Mouse (Mus musculus) adrenal gland, adult 8-10 months (tissue): ENCODE results near the gene Bst2. TPM values are rescaled to one million over a fixed set of nuclear protein-coding genes. Genes with fewer than 3 reads are reported as not detected.

Experiments
- total RNA-seq, 4 experiments: library from RNA; stranded (reverse); gene quantifications; 2 replicates each; pipeline ENCODE4 v1.2.4; 2022

Bst2 gene
- total RNA-seq, 4 experiments from 2014 or later: 54.3 to 91.2 (median 67.9) TPM

Other genes with a start within 250 kb of the Bst2 start
- gene Use1, start 170.6 kb downstream of the Bst2 start, total RNA-seq: 100 to 1,000 TPM; 203 to 262 (median 232) TPM
- 10 to 100 TPM; 15.9 to 18.8 (median 17.7) TPM for gene Ocel1, start 166.2 kb downstream of the Bst2 start, total RNA-seq
- 10 to 100 TPM; 59.1 to 67.2 (median 62.7) TPM for gene Nr2f6, start 155.5 kb downstream of the Bst2 start, total RNA-seq
- 10 to 100 TPM; 11.4 to 25.1 (median 18.2) TPM for gene Ushbp1, start 141.7 kb downstream of the Bst2 start, total RNA-seq
- gene Babam1, start 140.6 kb downstream of the Bst2 start, total RNA-seq: 100 to 1,000 TPM; 101 to 137 (median 120) TPM
- 1 to 10 TPM in 1 of 4 experiments, under 1 TPM in 2, not detected in 1; 0.56 to 1.2 (median 0.92) TPM for gene Ankle1, start 131.4 kb downstream of the Bst2 start, total RNA-seq
- 10 to 100 TPM; 85.3 to 96.2 (median 92.1) TPM for gene Abhd8, start 73.8 kb downstream of the Bst2 start, total RNA-seq
- gene Mrpl34, start 72.5 kb downstream of the Bst2 start, total RNA-seq: 100 to 1,000 TPM in 1 of 4 experiments, 10 to 100 TPM in 3; 64.7 to 108 (median 88.7) TPM
- gene Dda1, start 68.3 kb downstream of the Bst2 start, total RNA-seq: 10 to 100 TPM; 51.7 to 65.2 (median 57.9) TPM
- gene Ano8, start 51.5 kb downstream of the Bst2 start, total RNA-seq: 10 to 100 TPM; 13.5 to 24.7 (median 20.6) TPM
- 10 to 100 TPM; 23.1 to 32.0 (median 29.0) TPM for gene Gtpbp3, start 49.4 kb downstream of the Bst2 start, total RNA-seq
- gene Plvap, start 25.7 kb downstream of the Bst2 start, total RNA-seq: 100 to 1,000 TPM; 195 to 255 (median 230) TPM
- gene Ccdc194, start 11.7 kb downstream of the Bst2 start, total RNA-seq: not detected
- gene Mvb12a, start 5.5 kb upstream of the Bst2 start, total RNA-seq: 10 to 100 TPM; 72.6 to 87.3 (median 82.3) TPM
- gene Tmem221, start 21.4 kb upstream of the Bst2 start, total RNA-seq: 1 to 10 TPM; 5.1 to 7.0 (median 5.8) TPM
- 1 to 10 TPM in 1 of 4 experiments, under 1 TPM in 3; 0.40 to 1.3 (median 0.49) TPM for gene Nxnl1, start 29.1 kb upstream of the Bst2 start, total RNA-seq
- 100 to 1,000 TPM; 141 to 186 (median 160) TPM for gene Slc27a1, start 31.4 kb upstream of the Bst2 start, total RNA-seq
- 100 to 1,000 TPM; 116 to 141 (median 124) TPM for gene Pgls, start 54.7 kb upstream of the Bst2 start, total RNA-seq
- 1 to 10 TPM; 1.5 to 3.0 (median 2.3) TPM for gene Fam129c, start 60.2 kb upstream of the Bst2 start, total RNA-seq
- gene Colgalt1, start 73.5 kb upstream of the Bst2 start, total RNA-seq: 10 to 100 TPM; 64.7 to 78.0 (median 69.1) TPM
- 10 to 100 TPM in 3 of 4 experiments, 1 to 10 TPM in 1; 9.8 to 11.8 (median 11.4) TPM for gene Unc13a, start 134.3 kb upstream of the Bst2 start, total RNA-seq
- gene Jak3, start 138.8 kb upstream of the Bst2 start, total RNA-seq: 10 to 100 TPM; 10.7 to 21.8 (median 16.6) TPM
- gene Insl3, start 151.8 kb upstream of the Bst2 start, total RNA-seq: 10 to 100 TPM in 1 of 4 experiments, 1 to 10 TPM in 3; 3.9 to 12.3 (median 7.1) TPM
- gene B3gnt3, start 164.3 kb upstream of the Bst2 start, total RNA-seq: 1 to 10 TPM; 3.0 to 5.1 (median 4.4) TPM
- 1 to 10 TPM; 2.1 to 6.2 (median 3.7) TPM for gene Fcho1, start 188.3 kb upstream of the Bst2 start, total RNA-seq